Mouse (Mus musculus) midbrain, embryonic 14.5 days (tissue): Measurements from ENCODE around the gene Snx18. TPM values are rescaled to one million over a fixed set of nuclear protein-coding genes. Genes with fewer than 3 reads are reported as not detected.

Experiments used
- ATAC-seq: fragments of 200-750 bp; cut with Nextera tagmentation; 2 replicates; pipeline ENCODE4 v1.8.0; 2017; ENCODE audit warnings: moderate number of reproducible peaks, moderate library complexity; ENCODE audit not compliant: low FRiP score, low TSS enrichment
- DNase-seq: peaks from one replicate; pipeline ENCODE4 v3.0.0-alpha.2; 2015
- H3K27ac ChIP-seq: fragments of 300-500 bp; sonication (generic); replicated peaks from 2 replicates; pipeline ENCODE4 v1.5.1; 2014; ENCODE audit warnings: mild to moderate bottlenecking, low read depth, low read length, moderate library complexity
- H3K27me3 ChIP-seq: fragments of 300-500 bp; sonication (generic); 2 replicates; pipeline ENCODE4 v1.6.1; 2014; ENCODE audit warnings: low read length, control low read depth, mixed read lengths; ENCODE audit not compliant: control insufficient read depth, insufficient read depth
- H3K36me3 ChIP-seq: fragments of 300-500 bp; sonication (generic); 2 replicates; pipeline ENCODE4 v1.6.1; 2014; ENCODE audit warnings: low read length, control low read depth; ENCODE audit not compliant: control insufficient read depth, insufficient read depth
- H3K4me1 ChIP-seq: fragments of 300-500 bp; sonication (generic); 2 replicates; pipeline ENCODE4 v1.6.1; 2014; ENCODE audit warnings: mild to moderate bottlenecking, antibody characterized with exemption, low read length, control low read depth; ENCODE audit not compliant: control insufficient read depth, insufficient read depth
- H3K4me2 ChIP-seq: fragments of 300-500 bp; sonication (generic); 2 replicates; pipeline ENCODE4 v1.6.1; 2014; ENCODE audit warnings: mild to moderate bottlenecking, low read length, moderate library complexity
- H3K4me3 ChIP-seq: fragments of 300-500 bp; sonication (generic); replicated peaks from 2 replicates; pipeline ENCODE4 v1.5.1; 2014; ENCODE audit warnings: low read depth, low read length
- H3K9ac ChIP-seq: fragments of 300-500 bp; sonication (generic); replicated peaks from 2 replicates; pipeline ENCODE4 v1.6.1; 2014; ENCODE audit warnings: mild to moderate bottlenecking, low read length, moderate library complexity
- H3K9me3 ChIP-seq: fragments of 300-500 bp; sonication (generic); 2 replicates; pipeline ENCODE4 v1.6.1; 2016; ENCODE audit warnings: low read length, control low read depth, mixed read lengths; ENCODE audit not compliant: control insufficient read depth
- WGBS: fragments of 180-500 bp; shearing (Covaris S2); extraction: QIAGEN DNeasy Blood & Tissue Kit; methylation state at CpG from one replicate; pipeline ENCODE4 v1.1.7; 2014; 5-methylcytosine and 5-hydroxymethylcytosine counted together
- polyA plus RNA-seq: library from polyadenylated mRNA; unstranded; fragments of >200 nt; fragmentation: Nextera tagmentation; extraction: Ambion mirVana; gene quantifications from 2 replicates; pipeline ENCODE4 v1.2.1, GENCODE M21; 2014

Gene Snx18
- polyA plus RNA-seq, 1 experiment from 2014 or later, result 13.2 TPM

GRCm38 (mm10) chr13:113549021-113549420 lies 69.3 kb downstream of the Snx18 start:
- Histone ChIP-seq H3K27me3 (no peaks in the 10 kb centered on the region), H3K4me1 (no peaks in the 10 kb centered on the region), H3K4me3 (no peak overlapping the region), H3K27ac (no peak overlapping the region), H3K9me3 (no peaks in the 10 kb centered on the region), H3K9ac (no peak overlapping the region), H3K4me2 (no peak overlapping the region), H3K36me3 (no peaks in the 10 kb centered on the region)
- no peak for DNase-seq
- ATAC-seq, result no peak
- WGBS, result 86% methylated on average over 3 of the region's 3 CpGs

GRCm38 (mm10) chr13:113547807-113548426 lies 70.4 kb downstream of the Snx18 start:
- 88% methylated on average over 8 of the region's 8 CpGs for WGBS
- H3K4me1 ChIP-seq, result no peaks in the 10 kb centered on the region
- no peak overlapping the region for H3K9ac ChIP-seq
- H3K27me3 ChIP-seq, result no peaks in the 10 kb centered on the region
- no peak overlapping the region for H3K4me3 ChIP-seq
- no peaks in the 10 kb centered on the region for H3K36me3 ChIP-seq
- DNase-seq (no peak), ATAC-seq (no peak)
- H3K4me2 ChIP-seq, result no peak overlapping the region
- no peak overlapping the region for H3K27ac ChIP-seq
- H3K9me3 ChIP-seq, result no peaks in the 10 kb centered on the region

GRCm38 (mm10) chr13:113542374-113542773 lies 76.0 kb downstream of the Snx18 start:
- WGBS, result 95% methylated on average over 6 of the region's 6 CpGs
- no peak for ATAC-seq
- Histone ChIP-seq H3K36me3 (no peaks in the 10 kb centered on the region), H3K27ac (no peak overlapping the region), H3K9ac (no peak overlapping the region), H3K4me1 (no peaks in the 10 kb centered on the region), H3K4me2 (no peak overlapping the region), H3K4me3 (no peak overlapping the region), H3K9me3 (no peaks in the 10 kb centered on the region), H3K27me3 (no peaks in the 10 kb centered on the region)
- no peak for DNase-seq

Other genes with a start within 250 kb of the Snx18 start
- gene Hspb3, start 45.1 kb upstream of the Snx18 start, polyA plus RNA-seq, result 0.29 TPM in 1 of 2 replicates, not detected in the other
- gene Arl15, start 175.9 kb upstream of the Snx18 start, polyA plus RNA-seq, result 24.5 and 26.1 TPM in 2 replicates